Mouse (Mus musculus) heart, postnatal 10 days (tissue): ENCODE results near the gene 2310033P09Rik. TPM values are rescaled to one million over a fixed set of nuclear protein-coding genes. Genes with fewer than 3 reads are reported as not detected.

Source experiments
- DNase-seq, 2 experiments: peaks; one replicate each; pipeline ENCODE4 v3.0.0; 2021
- intact Hi-C: fragments of 180-260 bp; cut with DNase I; formaldehyde crosslinking; loops from one replicate; pipeline ENCODE4 v1.15.1; 2025
- total RNA-seq, 2 experiments: library from RNA; stranded (reverse); gene quantifications; 2 replicates each; pipeline ENCODE4 v1.2.3; 2021

Gene 2310033P09Rik
- total RNA-seq, 2 experiments from 2014 or later: 9.4 to 12.3 TPM

DNA sequence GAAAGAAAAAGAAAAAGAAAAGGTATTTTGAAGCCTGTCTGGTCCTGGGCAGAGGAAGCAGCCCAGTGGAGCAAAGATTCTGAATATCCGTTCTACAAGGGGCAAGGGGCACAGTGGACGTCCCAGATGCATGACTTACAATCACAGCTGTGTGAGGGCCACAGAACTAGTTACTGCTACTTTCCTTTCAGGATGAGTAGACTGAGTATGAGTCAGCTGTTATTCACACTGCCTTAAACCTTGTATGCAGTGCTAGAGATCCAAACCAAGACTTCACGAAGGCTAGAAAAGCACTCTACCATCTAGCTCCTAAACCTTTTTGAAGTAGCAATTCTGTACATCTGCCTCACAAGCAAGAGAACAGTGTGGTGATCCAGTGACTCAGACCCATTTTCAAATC is 18.1 kb downstream of the 2310033P09Rik start:
- no peak for DNase-seq
- intact Hi-C loops: no loop called here

DNA sequence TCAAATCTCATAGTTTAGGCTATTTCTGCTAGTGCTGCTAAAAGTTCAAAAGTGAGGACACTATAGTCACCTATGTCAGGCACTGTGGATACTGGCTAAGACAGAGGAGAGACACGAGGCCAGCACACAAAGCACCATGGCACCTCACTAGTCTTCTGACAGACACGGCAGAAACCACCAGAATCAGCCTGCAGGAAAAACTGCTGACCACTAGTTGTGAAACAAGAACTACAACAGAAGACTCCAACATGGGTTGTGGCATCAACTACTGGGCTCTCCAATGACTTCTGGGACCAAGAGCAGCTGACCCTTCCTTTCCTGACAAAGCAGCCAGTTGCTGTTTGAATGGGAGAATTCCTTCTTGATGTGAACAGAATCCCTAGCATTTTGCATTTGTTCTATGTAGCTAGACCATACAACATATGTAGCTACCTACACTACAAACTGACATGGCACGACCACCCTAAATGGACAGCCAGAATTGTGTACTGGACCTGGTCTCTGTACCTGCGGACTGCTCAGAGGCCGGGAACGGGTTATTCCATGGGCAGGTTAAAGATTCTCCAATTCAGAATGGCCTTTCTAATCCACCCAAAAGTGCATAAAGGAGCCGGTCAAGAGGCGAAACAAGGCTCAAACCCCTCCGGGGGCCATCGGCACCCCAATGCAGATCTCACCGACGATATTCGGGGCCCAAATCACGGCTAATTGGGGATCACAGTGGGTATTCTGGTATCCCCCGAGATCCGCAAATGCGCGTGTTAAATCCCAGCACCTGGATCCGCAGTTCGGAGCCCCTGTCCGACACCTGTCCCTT is 18.9 kb downstream of the 2310033P09Rik start:
- DNase-seq: peak; percentile 38 to 54
- intact Hi-C loops: loop anchor here (1.0 kb wide), 1 partner anchor 18 kb away; no protein-coding TSS in a partner anchor

DNA sequence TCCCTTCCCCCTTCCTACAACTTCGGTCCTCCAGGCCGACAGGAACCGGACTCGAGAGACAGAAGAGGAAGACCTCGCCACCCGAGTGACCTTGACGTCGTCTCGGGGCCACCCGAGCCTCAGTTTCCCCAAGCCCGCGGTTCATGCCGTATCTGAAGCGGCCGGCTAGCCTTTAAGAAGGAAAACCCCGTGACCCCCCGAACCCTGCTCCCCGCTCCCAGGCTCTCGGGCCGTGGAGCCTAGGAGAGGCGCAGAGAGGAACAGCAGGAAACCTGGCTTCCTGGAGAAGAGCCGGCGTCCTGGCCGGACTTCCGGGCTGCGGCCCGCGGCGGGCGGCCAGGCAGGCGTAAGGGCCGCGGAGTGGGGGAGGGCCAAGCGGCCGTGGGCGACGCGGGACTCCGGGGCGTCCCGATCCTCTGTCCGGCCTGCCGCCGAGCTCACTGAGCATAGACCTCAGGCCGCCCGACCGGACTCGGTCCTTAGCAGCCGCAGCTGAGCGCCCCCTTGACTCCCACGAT is 19.5 kb downstream of the 2310033P09Rik start:
- no peak for DNase-seq
- intact Hi-C loops: loop anchor here (1.0 kb wide), 1 partner anchor 18 kb away; no protein-coding TSS in a partner anchor

DNA sequence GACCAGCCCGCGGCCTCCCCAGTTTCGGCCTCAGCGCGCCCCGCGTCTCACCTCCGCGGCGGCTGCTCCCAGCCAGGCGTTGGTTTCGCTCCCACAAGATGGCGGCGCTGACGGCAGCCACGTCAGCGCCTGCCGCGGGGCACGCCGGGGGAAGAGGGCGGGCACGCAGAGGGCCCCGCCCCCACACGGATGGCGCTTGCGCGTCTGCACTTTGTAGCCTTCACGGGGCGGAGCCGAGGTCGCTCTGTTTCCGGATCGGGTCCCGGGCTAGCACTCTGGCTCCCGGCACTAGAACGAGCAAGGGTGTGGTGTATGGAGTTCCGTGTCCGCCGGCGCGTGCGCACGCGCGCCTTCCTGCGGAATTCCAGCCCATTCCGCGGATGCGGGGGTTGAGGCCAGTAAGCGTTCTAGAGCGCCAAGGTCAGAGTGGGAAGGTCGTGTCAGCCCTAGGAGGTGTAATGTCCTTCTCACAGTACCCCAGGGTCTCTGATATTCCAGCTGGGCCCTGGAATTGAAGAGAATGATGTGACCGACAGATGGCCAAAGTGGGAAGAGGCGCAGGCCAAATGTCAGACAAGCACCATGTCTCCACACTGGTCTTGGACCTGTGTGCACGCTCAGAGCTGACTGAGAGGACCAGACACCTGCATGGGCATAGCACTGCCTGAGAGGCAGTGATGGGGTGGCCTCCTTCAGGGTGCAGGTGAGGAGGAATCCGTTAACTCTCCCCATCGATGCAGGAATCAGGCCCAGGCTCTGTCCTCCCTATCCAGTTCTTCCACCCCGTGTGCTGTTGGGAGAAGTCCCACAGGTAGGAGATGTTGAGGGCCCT is 20.2 kb downstream of the 2310033P09Rik start, which contains the start of gene Arf1:
Gene Arf1, minus strand, starts transcription at position 149 of the 832 bp plus-strand sequence.
- intact Hi-C loops: no loop called here
- peak; percentile 96 to 97 for DNase-seq

DNA sequence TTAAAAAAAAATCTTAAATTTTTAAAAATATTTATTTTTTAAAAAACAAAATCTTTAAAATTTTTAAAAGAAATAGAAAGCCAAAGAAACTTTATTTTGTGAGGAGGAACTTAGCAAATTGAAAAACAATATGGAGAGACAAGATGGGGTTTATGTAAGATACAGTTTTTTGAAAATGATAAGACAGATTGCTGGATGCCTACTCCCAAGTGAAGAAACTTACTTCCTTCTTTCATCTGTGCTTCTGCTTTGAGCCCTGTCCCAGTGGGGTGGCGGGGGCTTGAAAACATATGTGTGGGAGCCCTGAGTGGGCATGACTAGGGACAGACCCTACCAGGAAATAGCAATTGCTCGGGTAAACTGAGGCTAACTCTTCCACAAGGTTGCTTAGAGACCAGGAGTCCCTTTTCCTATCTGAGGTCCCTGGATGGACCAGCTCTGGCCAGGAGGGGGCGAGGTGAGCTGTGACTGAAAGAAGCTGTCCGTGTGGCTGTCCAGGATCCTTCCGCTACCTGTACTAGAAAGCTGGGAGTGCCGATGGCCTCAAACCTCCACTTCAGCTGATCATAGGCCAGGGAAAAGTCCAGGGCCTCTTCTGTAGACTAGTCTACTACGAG is 22.1 kb downstream of the 2310033P09Rik start:
- peak; percentile 71 to 75 for DNase-seq
- intact Hi-C loops: loop anchor here (5.0 kb wide), 1 partner anchor 252 kb away; no protein-coding TSS in a partner anchor

DNA sequence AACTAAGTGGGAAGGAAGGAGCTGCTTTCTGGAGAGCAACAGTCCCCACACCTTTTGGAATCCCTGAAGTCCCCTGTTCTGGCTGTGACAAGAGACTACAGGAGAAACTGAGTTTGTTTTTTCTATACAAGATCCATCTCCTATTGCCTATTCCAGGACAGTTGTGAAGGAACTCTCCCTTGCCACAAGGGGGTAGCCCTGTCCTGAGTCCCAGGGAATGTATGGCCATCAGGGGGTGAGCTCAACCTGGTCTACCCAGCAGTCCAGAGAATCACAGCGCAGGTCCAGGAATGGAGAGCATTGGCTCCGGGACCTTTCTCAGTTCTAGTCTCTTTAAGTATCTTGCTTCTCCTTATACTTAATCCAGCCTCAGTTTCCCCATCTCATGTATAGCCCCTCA is 24.7 kb downstream of the 2310033P09Rik start:
- no peak for DNase-seq
- intact Hi-C loops: loop anchor here (5.0 kb wide), 1 partner anchor 250 kb away; no protein-coding TSS in a partner anchor

DNA sequence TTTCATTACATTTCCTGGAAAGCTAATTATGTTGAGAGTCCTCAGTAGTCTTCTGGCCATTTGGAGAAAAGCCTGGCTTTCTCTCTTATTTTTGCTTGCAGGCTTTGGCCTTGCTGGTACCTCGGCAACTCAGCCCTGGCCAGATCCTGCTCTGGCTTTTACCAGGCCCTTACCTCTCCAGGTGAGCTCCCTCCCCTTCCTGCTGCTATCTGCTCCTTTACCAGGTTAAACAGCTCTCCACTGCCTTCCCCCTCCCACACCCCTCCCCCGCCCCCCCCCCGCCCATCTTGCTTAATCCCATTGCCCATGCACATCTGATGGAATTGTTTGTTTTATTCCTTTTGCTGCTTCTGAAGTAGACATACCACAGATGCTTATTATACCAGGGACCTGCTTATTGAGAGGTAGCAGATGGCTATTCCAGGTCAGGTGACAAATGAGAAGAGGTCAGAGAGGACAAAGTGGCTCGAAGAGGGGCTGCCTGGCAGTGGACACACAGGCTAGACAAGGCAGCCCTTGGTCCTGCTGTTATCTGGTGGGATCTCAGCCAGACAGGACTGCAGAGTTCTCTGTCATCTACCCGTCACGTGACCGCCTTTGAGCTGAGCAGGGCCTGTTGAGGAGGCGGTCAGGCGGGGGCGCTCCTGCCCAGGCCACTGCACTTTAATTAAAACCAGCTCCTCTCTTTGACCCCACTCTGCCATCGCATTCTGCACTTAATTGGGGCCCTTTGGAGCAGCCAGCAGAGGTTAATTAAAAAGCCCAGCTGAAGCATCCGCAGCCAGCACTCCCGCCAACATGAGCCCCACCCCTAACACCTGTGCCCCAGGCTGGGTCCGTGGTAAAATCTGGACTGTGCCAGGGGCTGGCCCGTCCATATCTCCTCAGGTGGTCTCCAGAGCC is 30.7 kb downstream of the 2310033P09Rik start:
- DNase-seq: peak; percentile 81 to 82
- intact Hi-C loops: loop anchor here (1.0 kb wide), 1 partner anchor 54 kb away; no protein-coding TSS in a partner anchor

DNA sequence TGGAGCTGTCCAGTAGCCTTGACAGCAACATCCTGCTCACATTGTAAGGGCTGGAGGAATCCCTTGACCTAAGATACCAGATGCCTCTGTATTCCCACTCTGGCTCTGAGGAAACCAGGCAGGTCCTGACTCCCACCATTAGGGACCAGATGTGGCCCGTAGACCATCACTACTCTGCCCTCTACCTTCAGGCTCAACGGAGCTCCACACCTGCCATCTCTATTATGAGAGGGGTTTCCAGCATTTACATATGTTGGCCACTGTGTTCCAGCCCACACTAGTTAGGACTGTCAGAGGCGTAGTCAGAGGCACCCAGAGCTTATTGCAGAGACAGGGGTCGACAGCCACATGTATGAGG is 31.3 kb downstream of the 2310033P09Rik start:
- intact Hi-C loops: loop anchor here (1.0 kb wide), 1 partner anchor 53 kb away; no protein-coding TSS in a partner anchor
- no peak for DNase-seq

DNA sequence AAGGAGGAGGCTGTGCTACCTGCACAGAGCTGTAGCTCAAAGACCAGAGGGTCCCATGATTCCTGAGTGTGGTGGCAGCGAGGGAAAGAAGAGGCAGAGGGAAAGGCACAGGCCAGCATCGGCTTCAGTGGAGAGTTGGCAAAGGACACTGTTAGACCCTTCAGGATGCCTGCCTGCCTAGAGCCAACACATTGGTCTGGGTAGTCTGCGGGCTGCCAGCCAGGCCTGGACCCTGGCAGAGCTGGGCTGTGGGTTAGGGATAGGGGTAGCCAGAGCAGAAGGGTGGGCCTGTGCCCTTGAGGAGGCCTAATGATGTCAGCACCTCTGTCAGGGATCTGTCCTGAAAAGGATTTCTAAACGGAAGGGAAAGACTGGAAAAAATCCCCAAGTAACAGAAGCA is 31.7 kb downstream of the 2310033P09Rik start:
- no peak for DNase-seq
- intact Hi-C loops: loop anchor here (1.0 kb wide), 1 partner anchor 53 kb away; no protein-coding TSS in a partner anchor

DNA sequence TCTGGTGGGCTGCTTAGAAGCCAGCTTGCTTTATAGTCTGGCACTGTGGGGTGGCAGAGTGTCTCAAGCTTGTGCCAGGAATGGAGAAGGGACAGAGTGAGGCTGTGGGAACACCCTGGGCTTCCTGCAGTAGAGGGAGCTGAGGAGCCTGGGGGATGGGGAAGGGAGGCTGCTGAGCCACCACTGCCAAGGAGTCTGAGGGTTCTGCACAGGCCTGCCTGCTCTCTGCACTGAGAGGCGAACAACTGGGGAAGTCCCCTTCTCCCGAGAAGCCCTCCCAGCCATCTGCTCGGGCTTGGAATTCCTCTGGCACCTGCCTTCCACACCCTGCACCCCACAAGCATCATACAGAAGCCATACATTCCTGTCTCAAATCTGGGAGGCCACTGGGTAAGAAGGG is 33.7 kb downstream of the 2310033P09Rik start:
- no peak for DNase-seq
- intact Hi-C loops: no loop called here

DNA sequence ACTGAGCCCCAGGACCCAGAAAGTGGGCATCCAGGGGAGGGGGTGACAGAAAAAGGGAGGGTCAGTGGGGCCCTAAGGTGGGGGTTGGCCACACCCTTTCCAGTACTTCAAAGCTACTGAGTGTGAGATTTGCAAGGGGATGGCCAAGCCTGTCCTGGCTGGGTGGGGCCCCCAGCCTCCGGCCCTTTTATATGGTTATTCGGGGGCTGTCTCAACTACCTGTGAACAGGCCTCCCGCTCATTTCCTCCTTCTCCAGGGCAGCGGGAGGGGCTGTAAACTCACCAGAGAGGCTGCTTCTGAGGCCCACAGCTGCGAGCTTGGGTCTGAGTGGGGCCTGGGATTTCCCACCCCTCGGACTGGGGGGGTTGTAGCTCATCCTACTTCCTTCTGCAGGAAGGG is 35.7 kb downstream of the 2310033P09Rik start:
- DNase-seq: no peak
- intact Hi-C loops: no loop called here

DNA sequence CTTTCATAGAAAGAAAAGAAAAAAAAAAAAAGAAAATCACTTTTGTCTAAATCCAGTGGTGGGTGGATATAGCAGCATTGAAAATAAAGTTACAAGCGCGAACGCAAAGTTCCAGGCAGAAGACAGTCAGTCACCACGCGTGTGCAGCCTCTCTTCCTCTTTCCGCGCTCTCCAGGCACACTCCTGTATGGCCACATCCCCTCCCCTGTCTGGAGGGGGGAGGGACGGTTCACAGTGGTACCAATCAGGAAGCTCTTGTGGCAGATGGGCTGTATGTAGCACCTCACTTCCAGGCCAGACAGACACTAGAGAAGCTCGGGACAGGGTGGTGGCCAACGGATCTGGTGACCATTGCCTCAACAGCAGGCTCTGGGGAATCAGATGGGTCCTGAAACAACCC is 40.0 kb downstream of the 2310033P09Rik start:
- no peak for DNase-seq
- intact Hi-C loops: no loop called here

DNA sequence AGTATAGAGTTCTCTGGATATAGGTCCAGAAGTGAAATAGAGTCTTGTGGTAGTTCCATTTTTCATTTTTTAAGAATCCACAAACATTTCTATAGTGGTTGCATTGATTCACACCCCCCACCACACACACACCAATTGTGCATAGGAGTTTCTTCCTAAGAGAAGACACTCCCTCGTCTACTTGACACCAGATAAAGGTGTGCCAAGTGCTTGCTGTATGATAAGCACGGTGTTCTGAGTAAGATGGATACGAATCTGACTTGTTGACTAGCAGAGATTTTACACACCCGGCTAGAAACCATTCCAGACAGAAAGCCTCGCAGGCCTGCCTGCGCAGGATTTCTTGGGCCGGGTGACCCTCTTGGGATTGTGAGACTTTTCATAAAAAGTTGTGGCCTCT is 51.5 kb downstream of the 2310033P09Rik start:
- DNase-seq: no peak
- intact Hi-C loops: no loop called here

Other genes with a start within 250 kb of the 2310033P09Rik start
- gene Trim11, start 230.2 kb upstream of the 2310033P09Rik start, total RNA-seq: 10 to 100 TPM; 19.9 to 20.8 TPM
- gene Obscn, start 71.9 kb upstream of the 2310033P09Rik start, total RNA-seq: 100 to 1,000 TPM; 427 to 465 TPM
- 10 to 100 TPM; 14.6 to 16.8 TPM for gene Iba57, start 44.6 kb upstream of the 2310033P09Rik start, total RNA-seq
- 1 to 10 TPM; 1.7 to 1.8 TPM for gene Gjc2, start 25.1 kb upstream of the 2310033P09Rik start, total RNA-seq
- 10 to 100 TPM; 74.3 to 76.2 TPM for gene Guk1, start 16.1 kb upstream of the 2310033P09Rik start, total RNA-seq
- gene Mrpl55, start 5.8 kb upstream of the 2310033P09Rik start, total RNA-seq: 10 to 100 TPM; 86.9 to 88.0 TPM
- gene Arf1, start 19.9 kb downstream of the 2310033P09Rik start, total RNA-seq: 100 to 1,000 TPM; 339 to 344 TPM
- not detected for gene Wnt3a, start 82.4 kb downstream of the 2310033P09Rik start, total RNA-seq
- 1 to 10 TPM; 6.1 to 7.5 TPM for gene Wnt9a, start 98.6 kb downstream of the 2310033P09Rik start, total RNA-seq
- not detected for gene Prss38, start 167.3 kb downstream of the 2310033P09Rik start, total RNA-seq
- 10 to 100 TPM; 11.5 to 13.3 TPM for gene Jmjd4, start 241.7 kb downstream of the 2310033P09Rik start, total RNA-seq
- 10 to 100 TPM; 39.8 to 41.8 TPM for gene Snap47, start 242.9 kb downstream of the 2310033P09Rik start, total RNA-seq